Mouse (Mus musculus): ENCODE measurements around the gene Atp6v0d1. TPM values are rescaled to one million over a fixed set of nuclear protein-coding genes. Genes with fewer than 3 reads are reported as not detected.
A peak's percentile ranks its signal among the peaks of the same experiment; 100 is the strongest.

Gene Atp6v0d1
- 106 and 111 TPM in 2 replicates for polyA plus RNA-seq (2015; fragmentation: Nextera tagmentation; extraction: Ambion mirVana)

DNA sequence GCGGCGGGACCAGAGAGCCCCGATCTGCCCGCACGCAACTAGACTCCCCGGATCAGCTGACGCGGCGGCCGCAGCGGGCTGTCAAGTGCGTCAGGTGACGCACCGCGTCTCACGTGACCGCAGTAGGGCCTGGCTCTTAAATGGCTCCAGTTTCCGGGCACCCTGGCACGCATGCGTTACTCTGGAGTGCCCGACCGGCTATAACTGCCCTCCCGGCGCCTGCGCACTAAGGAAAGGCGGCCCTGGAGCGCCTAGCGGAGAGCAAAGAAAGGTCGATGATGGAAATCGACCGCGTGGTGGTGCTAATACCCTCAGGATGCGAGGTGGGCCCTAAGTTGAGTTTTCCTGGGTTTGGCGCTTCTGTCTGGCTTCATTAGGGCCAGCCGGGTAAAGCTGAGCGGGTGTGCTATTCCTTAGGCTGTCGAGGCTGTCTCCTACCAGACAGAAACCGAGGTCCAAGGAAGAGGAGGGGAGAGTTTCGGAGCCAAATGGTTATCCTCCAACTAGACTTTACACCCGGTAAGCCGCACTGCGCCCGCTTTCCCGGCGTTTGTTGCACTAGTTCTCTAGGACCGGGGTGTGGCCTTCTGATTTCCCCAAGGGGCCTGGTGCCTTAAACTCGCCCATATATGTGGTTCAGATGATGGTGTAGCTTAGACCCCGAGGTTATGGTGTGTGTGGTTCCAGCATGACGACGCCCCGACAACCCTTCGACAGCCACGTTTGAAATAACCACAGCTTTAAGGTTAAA lies at the start of gene Atp6v0d1:
Gene Atp6v0d1 (minus strand): TSS at position 96 of the 751 bp plus-strand sequence.
- WGBS = 2% methylated on average over 53 of the region's 53 CpGs
- H3K9ac ChIP-seq (replicated peaks; ENCODE audit: low read length) = peak within 1 kb of the TSS; percentile 76
- no peaks in the 10 kb centered on the region for H3K27me3 ChIP-seq (ENCODE audit: insufficient read depth, low read length)
- H3K4me1 ChIP-seq (ENCODE audit: insufficient read depth, low read length) = peaks cover 18% of the 10 kb centered on the region
- H3K4me2 ChIP-seq (replicated peaks; ENCODE audit: low read depth, low read length) = peak within 1 kb of the TSS; percentile 73
- H3K27ac ChIP-seq (ENCODE audit: low read length) = peak within 1 kb of the TSS; percentile 80
- H3K9me3 ChIP-seq (ENCODE audit: low read length) = no peaks in the 10 kb centered on the region
- peak within 1 kb of the TSS; percentile 81 for H3K4me3 ChIP-seq (ENCODE audit: low read length)
- H3K36me3 ChIP-seq (ENCODE audit: insufficient read depth, low read length) = no peaks in the 10 kb centered on the region
- peak; percentile 99 for ATAC-seq (ENCODE audit: low FRiP score, low TSS enrichment)

GRCm38 (mm10) chr8:105613830-105614511 lies 48.1 kb upstream of the Atp6v0d1 start:
- Histone ChIP-seq H3K27ac (ENCODE audit: low read length) (no peak overlapping the region), H3K4me2 (replicated peaks; ENCODE audit: low read depth, low read length) (peak overlapping the region; percentile 88), H3K9ac (replicated peaks; ENCODE audit: low read length) (peak overlapping the region; percentile 67), H3K9me3 (ENCODE audit: low read length) (no peaks in the 10 kb centered on the region), H3K36me3 (ENCODE audit: insufficient read depth, low read length) (peaks cover 38% of the 10 kb centered on the region), H3K27me3 (ENCODE audit: insufficient read depth, low read length) (no peaks in the 10 kb centered on the region), H3K4me1 (ENCODE audit: insufficient read depth, low read length) (peaks cover 24% of the 10 kb centered on the region), H3K4me3 (ENCODE audit: low read length) (peak overlapping the region; percentile 57)
- ATAC-seq (ENCODE audit: low FRiP score, low TSS enrichment) = peak; percentile 80
- under 1% methylated on average over 50 of the region's 50 CpGs for WGBS

GRCm38 (mm10) chr8:105613037-105613436 lies 47.2 kb upstream of the Atp6v0d1 start:
- no peaks in the 10 kb centered on the region for H3K27me3 ChIP-seq (ENCODE audit: insufficient read depth, low read length)
- no peak for ATAC-seq (ENCODE audit: low FRiP score, low TSS enrichment)
- no peak overlapping the region for H3K27ac ChIP-seq (ENCODE audit: low read length)
- 3% methylated on average over 20 of the region's 20 CpGs for WGBS
- H3K4me3 ChIP-seq (ENCODE audit: low read length) = peak overlapping the region; percentile 57
- peaks cover 24% of the 10 kb centered on the region for H3K4me1 ChIP-seq (ENCODE audit: insufficient read depth, low read length)
- H3K9ac ChIP-seq (replicated peaks; ENCODE audit: low read length) = peak overlapping the region; percentile 17; the same call in 1 of the 2 replicates
- no peaks in the 10 kb centered on the region for H3K9me3 ChIP-seq (ENCODE audit: low read length)
- H3K36me3 ChIP-seq (ENCODE audit: insufficient read depth, low read length) = peaks cover 30% of the 10 kb centered on the region
- peak overlapping the region; percentile 88 for H3K4me2 ChIP-seq (replicated peaks; ENCODE audit: low read depth, low read length)

DNA sequence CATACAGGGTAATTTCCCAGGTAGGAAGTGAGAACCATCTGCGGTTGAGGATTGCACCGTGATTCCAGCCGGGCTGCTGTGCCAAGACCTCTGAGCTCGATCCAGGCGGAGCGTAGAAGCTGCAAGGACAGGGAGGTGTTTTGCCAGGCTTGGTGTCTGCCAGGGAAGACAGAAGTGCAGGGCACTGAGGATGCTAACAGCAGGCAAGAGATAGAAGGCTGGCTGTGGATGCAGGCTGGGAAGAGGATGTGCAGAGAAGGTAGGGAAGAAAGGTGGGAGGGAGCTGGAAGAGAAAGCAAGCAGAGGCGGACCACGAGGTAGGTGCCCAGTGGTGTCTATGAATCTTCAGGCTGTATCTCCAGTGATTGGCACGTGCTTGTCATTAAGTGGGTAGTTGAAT lies 46.0 kb upstream of the Atp6v0d1 start:
- ATAC-seq (ENCODE audit: low FRiP score, low TSS enrichment) = no peak
- Histone ChIP-seq H3K9me3 (ENCODE audit: low read length) (no peaks in the 10 kb centered on the region), H3K4me2 (replicated peaks; ENCODE audit: low read depth, low read length) (no peak overlapping the region), H3K4me1 (ENCODE audit: insufficient read depth, low read length) (peaks cover 33% of the 10 kb centered on the region), H3K27ac (ENCODE audit: low read length) (no peak overlapping the region), H3K36me3 (ENCODE audit: insufficient read depth, low read length) (peaks cover 18% of the 10 kb centered on the region), H3K4me3 (ENCODE audit: low read length) (no peak overlapping the region), H3K9ac (replicated peaks; ENCODE audit: low read length) (no peak overlapping the region), H3K27me3 (ENCODE audit: insufficient read depth, low read length) (no peaks in the 10 kb centered on the region)
- WGBS = 87% methylated on average over 9 of the region's 9 CpGs

- no peak overlapping the region for H3K27ac ChIP-seq (ENCODE audit: low read length)
- no peak overlapping the region for H3K4me2 ChIP-seq (replicated peaks; ENCODE audit: low read depth, low read length)
- H3K9me3 ChIP-seq (ENCODE audit: low read length) = no peaks in the 10 kb centered on the region
- 64% methylated on average over 4 of the region's 4 CpGs for WGBS
- no peaks in the 10 kb centered on the region for H3K36me3 ChIP-seq (ENCODE audit: insufficient read depth, low read length)
- no peak overlapping the region for H3K9ac ChIP-seq (replicated peaks; ENCODE audit: low read length)
- H3K27me3 ChIP-seq (ENCODE audit: insufficient read depth, low read length) = no peaks in the 10 kb centered on the region
- H3K4me3 ChIP-seq (ENCODE audit: low read length) = no peak overlapping the region
- peaks cover 45% of the 10 kb centered on the region for H3K4me1 ChIP-seq (ENCODE audit: insufficient read depth, low read length)
- ATAC-seq (ENCODE audit: low FRiP score, low TSS enrichment) = no peak
These were observed 43.9 kb upstream of the Atp6v0d1 start for GRCm38 (mm10) chr8:105609771-105610170.

DNA sequence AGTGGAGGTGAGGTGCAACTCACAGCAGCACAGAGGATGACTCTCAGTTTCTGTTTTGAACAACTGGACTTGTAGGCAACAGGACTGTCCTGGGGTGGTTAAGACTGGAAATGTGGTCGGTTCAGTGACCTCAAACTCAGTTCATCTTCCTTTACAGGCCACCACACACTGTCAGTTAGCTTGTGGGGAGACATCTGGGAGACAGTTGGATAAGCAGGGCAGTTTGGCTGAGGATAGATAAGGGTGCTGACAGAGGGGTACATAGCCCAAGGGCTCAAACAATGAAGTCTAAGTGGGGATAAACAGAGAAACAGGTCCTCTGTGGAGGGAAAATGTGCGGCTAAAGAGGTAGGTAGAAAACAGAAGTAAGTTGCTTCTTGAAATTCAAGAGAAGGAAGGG lies 43.5 kb upstream of the Atp6v0d1 start:
- H3K36me3 ChIP-seq (ENCODE audit: insufficient read depth, low read length) = no peaks in the 10 kb centered on the region
- no peaks in the 10 kb centered on the region for H3K27me3 ChIP-seq (ENCODE audit: insufficient read depth, low read length)
- peaks cover 47% of the 10 kb centered on the region for H3K4me1 ChIP-seq (ENCODE audit: insufficient read depth, low read length)
- H3K4me2 ChIP-seq (replicated peaks; ENCODE audit: low read depth, low read length) = no peak overlapping the region
- no peak for ATAC-seq (ENCODE audit: low FRiP score, low TSS enrichment)
- no peak overlapping the region for H3K4me3 ChIP-seq (ENCODE audit: low read length)
- WGBS = 62% methylated on average over 2 of the region's 2 CpGs
- no peak overlapping the region for H3K27ac ChIP-seq (ENCODE audit: low read length)
- no peaks in the 10 kb centered on the region for H3K9me3 ChIP-seq (ENCODE audit: low read length)
- no peak overlapping the region for H3K9ac ChIP-seq (replicated peaks; ENCODE audit: low read length)

DNA sequence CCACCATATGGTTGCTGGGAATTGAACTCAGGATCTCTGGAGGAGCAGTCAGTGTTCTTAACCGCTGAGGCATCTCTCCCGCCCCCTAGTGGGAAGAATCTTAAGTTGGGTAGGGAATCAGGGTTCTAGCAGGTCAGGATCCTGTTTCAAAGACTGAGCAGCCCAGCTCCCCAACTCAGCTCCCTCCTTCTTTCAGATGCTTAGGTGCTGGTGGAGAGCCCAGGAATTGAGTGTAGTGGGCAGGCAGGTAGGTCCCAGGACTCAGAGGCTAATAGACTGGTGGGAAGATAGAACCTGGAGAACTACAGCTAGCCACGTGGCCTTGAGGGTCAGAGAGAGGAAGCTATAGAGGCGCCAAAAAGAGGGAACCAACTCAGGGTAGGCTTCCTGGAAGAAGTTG lies 41.8 kb upstream of the Atp6v0d1 start:
- Histone ChIP-seq H3K27ac (ENCODE audit: low read length) (no peak overlapping the region), H3K9ac (replicated peaks; ENCODE audit: low read length) (no peak overlapping the region), H3K36me3 (ENCODE audit: insufficient read depth, low read length) (no peaks in the 10 kb centered on the region), H3K9me3 (ENCODE audit: low read length) (no peaks in the 10 kb centered on the region), H3K4me3 (ENCODE audit: low read length) (no peak overlapping the region), H3K4me2 (replicated peaks; ENCODE audit: low read depth, low read length) (peak overlapping the region; percentile 78; the same call in 1 of the 2 replicates), H3K27me3 (ENCODE audit: insufficient read depth, low read length) (no peaks in the 10 kb centered on the region), H3K4me1 (ENCODE audit: insufficient read depth, low read length) (peaks cover 39% of the 10 kb centered on the region)
- ATAC-seq (ENCODE audit: low FRiP score, low TSS enrichment) = no peak
- WGBS = 32% methylated on average over 4 of the region's 4 CpGs

DNA sequence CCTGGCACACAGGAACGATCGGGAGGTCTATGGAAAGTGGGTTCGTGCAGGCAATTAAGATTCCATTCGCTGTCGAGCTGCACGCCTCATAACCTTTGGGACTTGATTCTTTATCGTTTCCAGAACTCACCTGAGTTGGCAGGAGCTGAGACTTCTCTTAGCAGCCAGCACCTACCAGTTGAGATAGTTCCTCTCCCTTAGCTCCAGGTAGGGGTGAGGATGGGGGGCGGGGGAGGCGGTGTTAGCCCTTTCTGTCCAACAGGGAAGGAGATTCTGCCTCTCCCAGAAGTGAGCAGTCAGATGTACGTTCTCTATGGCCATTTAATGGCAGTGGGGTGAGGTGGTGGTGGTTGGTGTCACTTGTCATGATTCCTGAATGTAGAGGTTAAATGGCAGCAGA lies 41.2 kb upstream of the Atp6v0d1 start:
- peak; percentile 5; the same call in 1 of the 2 replicates for ATAC-seq (ENCODE audit: low FRiP score, low TSS enrichment)
- H3K4me3 ChIP-seq (ENCODE audit: low read length) = peak overlapping the region; percentile 58
- 2% methylated on average over 10 of the region's 10 CpGs for WGBS
- H3K4me2 ChIP-seq (replicated peaks; ENCODE audit: low read depth, low read length) = peak overlapping the region; percentile 78
- no peaks in the 10 kb centered on the region for H3K27me3 ChIP-seq (ENCODE audit: insufficient read depth, low read length)
- peak overlapping the region; percentile 91 for H3K27ac ChIP-seq (ENCODE audit: low read length)
- peaks cover 38% of the 10 kb centered on the region for H3K4me1 ChIP-seq (ENCODE audit: insufficient read depth, low read length)
- no peaks in the 10 kb centered on the region for H3K9me3 ChIP-seq (ENCODE audit: low read length)
- no peaks in the 10 kb centered on the region for H3K36me3 ChIP-seq (ENCODE audit: insufficient read depth, low read length)
- H3K9ac ChIP-seq (replicated peaks; ENCODE audit: low read length) = peak overlapping the region; percentile 74

- Histone ChIP-seq H3K27me3 (ENCODE audit: insufficient read depth, low read length) (no peaks in the 10 kb centered on the region), H3K4me2 (replicated peaks; ENCODE audit: low read depth, low read length) (peak overlapping the region; percentile 78), H3K36me3 (ENCODE audit: insufficient read depth, low read length) (no peaks in the 10 kb centered on the region), H3K4me3 (ENCODE audit: low read length) (peak overlapping the region; percentile 58), H3K4me1 (ENCODE audit: insufficient read depth, low read length) (peaks cover 38% of the 10 kb centered on the region), H3K27ac (ENCODE audit: low read length) (peak overlapping the region; percentile 91), H3K9ac (replicated peaks; ENCODE audit: low read length) (peak overlapping the region; percentile 74), H3K9me3 (ENCODE audit: low read length) (no peaks in the 10 kb centered on the region)
- WGBS = under 1% methylated on average over 30 of the region's 30 CpGs
- ATAC-seq (ENCODE audit: low FRiP score, low TSS enrichment) = peak; percentile 85
These were observed 40.6 kb upstream of the Atp6v0d1 start for GRCm38 (mm10) chr8:105606189-105607023.

Measured in kidney, embryonic 16.5 days (tissue).